Mouse (Mus musculus) midbrain, embryonic 14.5 days (tissue): ENCODE data around the gene Mettl27. TPM values are rescaled to one million over a fixed set of nuclear protein-coding genes. Genes with fewer than 3 reads are reported as not detected.

Experiments
- ATAC-seq: fragments of 200-750 bp; cut with Nextera tagmentation; 2 replicates; pipeline ENCODE4 v1.8.0; 2017; ENCODE audit warnings: moderate number of reproducible peaks, moderate library complexity; ENCODE audit not compliant: low FRiP score, low TSS enrichment
- DNase-seq: peaks from one replicate; pipeline ENCODE4 v3.0.0-alpha.2; 2015
- H3K27ac ChIP-seq: fragments of 300-500 bp; sonication (generic); replicated peaks from 2 replicates; pipeline ENCODE4 v1.5.1; 2014; ENCODE audit warnings: mild to moderate bottlenecking, low read depth, low read length, moderate library complexity
- H3K27me3 ChIP-seq: fragments of 300-500 bp; sonication (generic); 2 replicates; pipeline ENCODE4 v1.6.1; 2014; ENCODE audit warnings: low read length, control low read depth, mixed read lengths; ENCODE audit not compliant: control insufficient read depth, insufficient read depth
- H3K36me3 ChIP-seq: fragments of 300-500 bp; sonication (generic); 2 replicates; pipeline ENCODE4 v1.6.1; 2014; ENCODE audit warnings: low read length, control low read depth; ENCODE audit not compliant: control insufficient read depth, insufficient read depth
- H3K4me1 ChIP-seq: fragments of 300-500 bp; sonication (generic); 2 replicates; pipeline ENCODE4 v1.6.1; 2014; ENCODE audit warnings: mild to moderate bottlenecking, antibody characterized with exemption, low read length, control low read depth; ENCODE audit not compliant: control insufficient read depth, insufficient read depth
- H3K4me2 ChIP-seq: fragments of 300-500 bp; sonication (generic); 2 replicates; pipeline ENCODE4 v1.6.1; 2014; ENCODE audit warnings: mild to moderate bottlenecking, low read length, moderate library complexity
- H3K4me3 ChIP-seq: fragments of 300-500 bp; sonication (generic); replicated peaks from 2 replicates; pipeline ENCODE4 v1.5.1; 2014; ENCODE audit warnings: low read depth, low read length
- H3K9ac ChIP-seq: fragments of 300-500 bp; sonication (generic); replicated peaks from 2 replicates; pipeline ENCODE4 v1.6.1; 2014; ENCODE audit warnings: mild to moderate bottlenecking, low read length, moderate library complexity
- H3K9me3 ChIP-seq: fragments of 300-500 bp; sonication (generic); 2 replicates; pipeline ENCODE4 v1.6.1; 2016; ENCODE audit warnings: low read length, control low read depth, mixed read lengths; ENCODE audit not compliant: control insufficient read depth
- WGBS: fragments of 180-500 bp; shearing (Covaris S2); extraction: QIAGEN DNeasy Blood & Tissue Kit; methylation state at CpG from one replicate; pipeline ENCODE4 v1.1.7; 2014; 5-methylcytosine and 5-hydroxymethylcytosine counted together
- polyA plus RNA-seq: library from polyadenylated mRNA; unstranded; fragments of >200 nt; fragmentation: Nextera tagmentation; extraction: Ambion mirVana; gene quantifications from 2 replicates; pipeline ENCODE4 v1.2.1, GENCODE M21; 2014

The Mettl27 gene
- polyA plus RNA-seq, 1 experiment from 2014 or later = 6.0 TPM

DNA sequence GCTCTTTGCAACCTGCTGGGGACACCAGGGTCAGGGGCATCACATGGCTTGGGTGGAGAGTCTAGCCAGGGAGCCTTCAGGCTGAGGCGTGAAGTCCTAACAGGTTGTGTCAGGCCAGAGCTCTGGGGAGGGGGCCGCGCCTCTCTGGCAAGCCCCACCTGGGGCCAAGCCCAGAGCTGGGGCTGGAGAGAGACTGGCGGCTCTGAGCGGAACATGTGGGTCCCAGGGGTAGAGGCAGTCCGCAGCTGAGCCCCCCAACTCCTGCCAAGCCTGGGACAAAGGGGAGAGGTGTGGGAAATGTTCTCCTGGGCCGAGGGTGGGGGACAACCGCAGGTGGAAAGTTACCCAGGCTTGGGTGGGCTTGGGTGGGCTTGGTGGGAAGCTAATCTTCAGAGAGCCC, 35.2 kb upstream of the Mettl27 start:
- no peaks in the 10 kb centered on the region for H3K36me3 ChIP-seq
- H3K4me2 ChIP-seq = no peak overlapping the region
- peaks cover 4% of the 10 kb centered on the region; the same call in 1 of the 2 replicates for H3K4me1 ChIP-seq
- ATAC-seq (no peak), DNase-seq (no peak)
- 85% methylated on average over 8 of the region's 8 CpGs for WGBS
- no peak overlapping the region for H3K4me3 ChIP-seq
- H3K9ac ChIP-seq = no peak overlapping the region
- no peak overlapping the region for H3K27ac ChIP-seq
- H3K9me3 ChIP-seq = no peaks in the 10 kb centered on the region
- no peaks in the 10 kb centered on the region for H3K27me3 ChIP-seq

DNA sequence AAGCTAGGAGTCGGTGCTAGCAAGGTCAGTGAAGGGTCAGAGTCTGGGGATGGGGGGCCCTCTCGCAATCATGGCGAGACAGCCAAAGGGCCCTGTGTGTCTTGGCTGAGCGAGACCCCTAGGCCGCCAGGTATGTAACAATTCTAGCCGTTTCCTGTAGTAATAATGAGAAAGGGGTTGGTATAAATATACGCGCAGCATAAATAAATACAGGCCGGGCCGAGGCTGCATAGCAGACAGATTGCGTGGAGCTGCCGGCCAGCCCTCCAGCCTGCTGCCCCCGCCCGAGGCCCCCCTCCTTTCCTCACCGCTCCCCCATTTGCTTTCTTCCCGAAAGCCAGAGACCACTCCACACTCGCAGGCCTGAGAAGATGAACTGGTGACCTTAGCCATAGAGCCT, 34.6 kb upstream of the Mettl27 start:
- H3K4me3 ChIP-seq = no peak overlapping the region
- no peaks in the 10 kb centered on the region for H3K9me3 ChIP-seq
- no peaks in the 10 kb centered on the region for H3K36me3 ChIP-seq
- no peak overlapping the region for H3K4me2 ChIP-seq
- no peaks in the 10 kb centered on the region for H3K27me3 ChIP-seq
- ATAC-seq = no peak
- WGBS = 87% methylated on average over 17 of the region's 17 CpGs
- DNase-seq = no peak
- H3K27ac ChIP-seq = no peak overlapping the region
- no peak overlapping the region for H3K9ac ChIP-seq
- peaks cover 4% of the 10 kb centered on the region; the same call in 1 of the 2 replicates for H3K4me1 ChIP-seq

- Histone ChIP-seq H3K36me3 (no peaks in the 10 kb centered on the region), H3K9ac (no peak overlapping the region), H3K4me1 (peaks cover 4% of the 10 kb centered on the region; the same call in 1 of the 2 replicates), H3K27me3 (no peaks in the 10 kb centered on the region), H3K9me3 (no peaks in the 10 kb centered on the region), H3K27ac (no peak overlapping the region), H3K4me3 (no peak overlapping the region), H3K4me2 (no peak overlapping the region)
- 44% methylated on average over 12 of the region's 12 CpGs for WGBS
- ATAC-seq = no peak
- DNase-seq = peak; percentile 72
Observed at GRCm38 (mm10) chr5:134901012-134901643, 31.0 kb upstream of the Mettl27 start.

- DNase-seq = no peak
- no peak overlapping the region for H3K4me2 ChIP-seq
- H3K9ac ChIP-seq = no peak overlapping the region
- ATAC-seq = no peak
- no peaks in the 10 kb centered on the region for H3K9me3 ChIP-seq
- no peak overlapping the region for H3K27ac ChIP-seq
- H3K4me1 ChIP-seq = peaks cover 4% of the 10 kb centered on the region; the same call in 1 of the 2 replicates
- WGBS = 69% methylated on average over 8 of the region's 8 CpGs
- no peak overlapping the region for H3K4me3 ChIP-seq
- H3K27me3 ChIP-seq = no peaks in the 10 kb centered on the region
- H3K36me3 ChIP-seq = no peaks in the 10 kb centered on the region
Observed at GRCm38 (mm10) chr5:134901644-134902027, 30.5 kb upstream of the Mettl27 start.

DNA sequence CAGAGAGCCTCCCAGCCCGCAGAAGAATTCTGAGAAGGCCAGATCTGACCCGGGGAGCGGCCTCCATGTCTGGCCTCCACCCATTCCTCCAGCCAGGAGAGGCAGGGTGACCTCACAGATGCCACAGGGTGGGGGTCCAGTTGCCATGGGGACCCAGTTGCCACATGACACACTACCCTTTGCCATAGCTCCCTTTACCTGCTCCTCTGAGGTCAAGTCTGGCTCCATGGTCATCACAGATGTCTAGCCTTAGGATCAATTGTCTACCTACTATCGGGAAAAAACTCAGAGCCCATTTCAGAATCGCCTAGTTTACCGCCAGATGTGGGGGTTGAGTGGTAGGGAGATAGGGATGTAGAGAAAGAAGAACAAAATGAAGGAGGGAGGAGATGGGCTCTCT, 25.5 kb upstream of the Mettl27 start, which contains the start of gene Tmem270:
Gene Tmem270 (minus strand): TSS at position 101 of the 400 bp plus-strand sequence.
- WGBS = 64% methylated on average over 6 of the region's 6 CpGs
- H3K27ac ChIP-seq = no peak within 1 kb of the TSS
- ATAC-seq (no peak), DNase-seq (no peak)
- no peak within 1 kb of the TSS for H3K9ac ChIP-seq
- H3K27me3 ChIP-seq = no peaks in the 10 kb centered on the region
- no peak within 1 kb of the TSS for H3K4me3 ChIP-seq
- H3K9me3 ChIP-seq = no peaks in the 10 kb centered on the region
- no peaks in the 10 kb centered on the region for H3K4me1 ChIP-seq
- H3K36me3 ChIP-seq = no peaks in the 10 kb centered on the region
- H3K4me2 ChIP-seq = no peak within 1 kb of the TSS

DNA sequence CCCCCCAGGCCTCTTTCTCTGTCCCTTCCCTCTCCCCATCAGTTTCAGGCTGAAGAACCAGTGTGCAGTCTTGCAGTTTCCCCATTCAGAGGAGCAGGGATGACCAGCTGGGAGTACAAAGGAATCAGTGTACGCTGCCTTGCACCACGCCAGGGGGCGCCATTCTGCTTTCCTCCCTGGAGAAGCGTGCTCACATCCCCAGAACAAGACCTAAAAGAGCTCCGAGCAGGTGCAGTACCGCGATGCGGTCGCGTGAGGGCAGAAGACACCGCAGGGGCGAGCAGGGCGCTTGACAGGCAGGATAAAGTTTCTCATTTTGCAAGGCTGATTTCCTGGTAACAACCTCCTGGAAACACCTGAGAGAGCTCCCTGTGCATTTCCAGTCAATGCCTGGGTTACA, 25.0 kb upstream of the Mettl27 start:
- no peaks in the 10 kb centered on the region for H3K4me1 ChIP-seq
- no peak overlapping the region for H3K27ac ChIP-seq
- WGBS = 1% methylated on average over 13 of the region's 13 CpGs
- no peaks in the 10 kb centered on the region for H3K9me3 ChIP-seq
- H3K36me3 ChIP-seq = no peaks in the 10 kb centered on the region
- ATAC-seq = no peak
- H3K27me3 ChIP-seq = no peaks in the 10 kb centered on the region
- H3K4me3 ChIP-seq = no peak overlapping the region
- peak; percentile 89 for DNase-seq
- H3K9ac ChIP-seq = no peak overlapping the region
- H3K4me2 ChIP-seq = no peak overlapping the region

GRCm38 (mm10) chr5:134911901-134912300, 20.3 kb upstream of the Mettl27 start:
- no peak overlapping the region for H3K4me3 ChIP-seq
- H3K9ac ChIP-seq = no peak overlapping the region
- no peak overlapping the region for H3K27ac ChIP-seq
- no peaks in the 10 kb centered on the region for H3K4me1 ChIP-seq
- H3K4me2 ChIP-seq = no peak overlapping the region
- H3K27me3 ChIP-seq = no peaks in the 10 kb centered on the region
- no peaks in the 10 kb centered on the region for H3K36me3 ChIP-seq
- DNase-seq (no peak), ATAC-seq (no peak)
- 89% methylated on average over 2 of the region's 2 CpGs for WGBS
- H3K9me3 ChIP-seq = no peaks in the 10 kb centered on the region

DNA sequence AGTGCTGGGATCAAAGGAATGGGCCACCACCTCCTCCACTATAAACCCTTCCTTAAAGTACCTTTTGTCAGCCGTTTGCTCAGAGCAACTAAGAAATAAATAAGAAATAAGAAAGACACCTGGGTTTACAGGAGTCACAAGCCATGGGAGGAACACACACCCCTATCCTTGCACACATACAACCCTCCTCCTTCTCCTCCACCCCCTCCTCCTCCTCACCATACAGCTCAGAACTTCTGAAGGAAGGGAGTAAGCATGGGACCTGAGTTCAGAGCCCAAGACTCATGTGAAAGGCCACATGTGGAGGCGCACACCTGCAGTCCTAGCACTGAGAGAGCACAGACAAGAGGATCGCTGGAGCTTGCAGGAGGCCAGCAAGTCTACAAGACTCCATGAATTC, 18.8 kb upstream of the Mettl27 start:
- Histone ChIP-seq H3K9me3 (no peaks in the 10 kb centered on the region), H3K4me1 (no peaks in the 10 kb centered on the region), H3K4me3 (no peak overlapping the region), H3K27ac (no peak overlapping the region), H3K27me3 (no peaks in the 10 kb centered on the region), H3K4me2 (no peak overlapping the region), H3K36me3 (no peaks in the 10 kb centered on the region), H3K9ac (no peak overlapping the region)
- 69% methylated on average over 3 of the region's 3 CpGs for WGBS
- no peak for DNase-seq
- no peak for ATAC-seq

DNA sequence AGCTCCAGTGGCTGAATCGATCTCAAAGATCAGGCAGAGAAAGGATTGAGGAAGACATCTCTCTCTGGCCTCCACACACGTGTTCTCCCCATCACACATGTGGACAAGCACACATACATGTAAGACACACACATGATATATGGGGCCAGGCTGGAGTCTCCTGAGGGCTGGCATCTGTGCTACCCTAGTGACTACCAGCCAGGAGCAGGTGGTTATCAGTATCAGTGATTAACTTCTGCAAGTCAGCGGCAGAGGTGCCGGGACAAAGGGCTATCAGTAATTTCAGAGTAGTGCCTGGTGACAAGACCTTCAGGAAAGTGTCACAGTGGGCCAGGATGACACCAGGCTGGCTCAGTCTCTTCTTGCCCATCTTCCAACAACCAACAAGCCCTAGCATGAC, 18.4 kb upstream of the Mettl27 start:
- no peaks in the 10 kb centered on the region for H3K9me3 ChIP-seq
- no peak overlapping the region for H3K9ac ChIP-seq
- no peak for ATAC-seq
- no peak overlapping the region for H3K27ac ChIP-seq
- no peaks in the 10 kb centered on the region for H3K27me3 ChIP-seq
- no peaks in the 10 kb centered on the region for H3K36me3 ChIP-seq
- no peak for DNase-seq
- no peak overlapping the region for H3K4me3 ChIP-seq
- WGBS = 87% methylated on average over 4 of the region's 4 CpGs
- H3K4me1 ChIP-seq = no peaks in the 10 kb centered on the region
- H3K4me2 ChIP-seq = no peak overlapping the region
